Mouse (Mus musculus): ENCODE measurements around the gene Hist1h2bk.

The Hist1h2bk gene

DNA sequence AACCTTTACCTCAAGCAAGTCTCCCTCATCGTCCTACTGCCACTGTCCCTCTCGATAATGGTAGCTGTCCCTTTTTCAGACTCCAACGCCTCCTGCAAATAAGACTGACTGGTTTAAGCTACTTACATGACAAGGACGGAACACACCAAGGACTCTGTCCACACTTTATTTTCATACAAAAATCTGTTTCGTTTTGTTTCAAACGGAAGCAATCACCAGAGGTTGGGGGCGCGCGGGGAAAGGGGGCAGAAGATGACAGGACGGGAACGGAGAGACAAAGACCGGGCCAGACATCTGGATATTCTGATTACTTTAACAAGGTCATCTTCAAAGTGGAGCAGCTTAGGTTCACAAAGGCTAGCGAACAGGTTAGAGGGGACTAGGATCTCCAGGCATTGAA, 22.0 kb upstream of the Hist1h2bk start:
- DNase-seq (ENCODE audit: low spot score in 2 of 2) = no peak

DNA sequence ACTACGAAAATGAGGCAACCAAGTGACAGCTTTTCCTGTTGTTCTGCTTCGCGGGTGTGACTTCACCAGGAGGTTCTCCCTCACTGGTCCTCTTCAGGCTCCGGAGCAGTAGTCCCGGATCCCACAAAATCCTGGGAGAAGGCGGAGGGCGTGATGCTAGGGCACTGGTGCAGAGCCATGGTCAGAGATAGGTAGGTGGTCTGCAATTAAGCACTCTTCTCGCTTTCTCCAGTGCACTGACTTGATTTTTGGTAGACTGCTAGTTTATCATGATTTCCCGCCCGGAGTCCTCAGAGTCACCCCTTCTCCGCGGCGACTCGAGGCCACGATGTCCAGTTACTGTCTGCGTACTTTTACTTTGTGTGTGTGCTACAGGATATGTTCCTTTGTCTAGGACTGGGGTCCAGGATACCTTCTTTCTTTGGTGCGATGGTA, 21.2 kb upstream of the Hist1h2bk start:
- no peak for DNase-seq (ENCODE audit: low spot score in 2 of 2)

GRCm38 (mm10) chr13:22015479-22016450, 19.9 kb upstream of the Hist1h2bk start:
- DNase-seq (ENCODE audit: low spot score in 2 of 2) = peak; percentile 49 to 81

DNA sequence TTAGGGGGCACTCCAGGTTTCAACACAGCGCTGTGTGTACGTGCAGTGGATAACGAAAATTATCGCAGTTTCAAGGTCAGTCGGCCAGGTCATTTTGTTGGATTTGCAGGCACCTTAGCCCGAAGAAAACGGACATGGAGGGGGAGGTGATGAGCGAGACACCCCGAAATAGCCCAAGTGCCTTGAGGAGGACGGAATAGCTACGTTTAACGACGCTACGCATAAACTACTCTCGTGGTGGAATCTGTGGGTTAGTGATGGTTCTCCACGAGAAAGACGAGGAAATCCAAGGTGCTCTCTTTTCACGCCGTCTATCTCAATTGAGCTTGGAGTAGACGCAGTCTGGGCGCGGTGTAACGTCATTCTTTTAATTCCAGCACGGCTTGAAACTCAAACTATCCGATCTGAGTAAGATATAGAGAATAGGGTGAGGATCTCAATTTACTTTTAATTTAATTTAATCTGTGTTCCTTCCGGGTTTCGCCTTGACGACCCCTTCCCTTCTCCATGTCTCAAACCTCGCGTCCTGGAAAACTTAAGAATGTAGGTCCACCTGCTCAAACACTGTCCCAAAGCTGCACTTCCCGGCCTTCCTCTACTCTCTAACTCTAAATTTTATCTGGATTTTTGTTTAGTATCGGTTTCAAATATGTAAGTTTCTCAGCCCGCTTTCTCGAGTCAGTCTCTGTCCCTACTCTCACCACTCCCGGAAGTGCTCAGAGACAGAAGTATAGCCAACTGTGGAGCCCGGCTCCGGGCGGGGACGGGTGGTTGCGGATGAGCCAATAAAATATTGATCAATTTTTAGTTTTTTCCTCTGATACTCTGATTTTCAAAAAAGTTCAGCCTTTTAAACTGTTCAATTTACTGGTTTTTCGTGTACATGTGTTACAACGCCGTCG, 15.5 kb upstream of the Hist1h2bk start:
- peak in 1 of 2 experiments; percentile 42 for DNase-seq (ENCODE audit: low spot score in 2 of 2)

DNA sequence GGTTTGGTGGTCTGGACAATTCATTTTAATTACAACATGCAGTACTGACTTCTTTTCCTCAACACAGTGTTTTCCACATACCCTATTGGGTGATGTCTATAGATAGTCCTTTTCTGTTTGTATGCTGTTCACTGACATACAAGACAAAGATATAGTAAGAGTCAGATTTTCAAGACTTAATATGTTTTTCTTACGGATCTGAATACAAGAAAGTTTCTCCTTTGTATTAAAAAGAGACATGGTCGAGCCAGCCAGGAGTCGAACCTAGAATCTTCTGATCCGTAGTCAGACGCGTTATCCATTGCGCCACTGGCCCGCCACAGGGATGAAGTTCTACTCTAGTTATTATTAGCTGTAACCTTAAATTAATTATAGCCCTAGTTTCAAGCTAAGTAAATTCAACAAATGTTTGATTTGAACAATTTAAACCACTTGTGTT, 14.8 kb upstream of the Hist1h2bk start:
- DNase-seq (ENCODE audit: low spot score in 2 of 2) = peak; percentile 59 to 89

DNA sequence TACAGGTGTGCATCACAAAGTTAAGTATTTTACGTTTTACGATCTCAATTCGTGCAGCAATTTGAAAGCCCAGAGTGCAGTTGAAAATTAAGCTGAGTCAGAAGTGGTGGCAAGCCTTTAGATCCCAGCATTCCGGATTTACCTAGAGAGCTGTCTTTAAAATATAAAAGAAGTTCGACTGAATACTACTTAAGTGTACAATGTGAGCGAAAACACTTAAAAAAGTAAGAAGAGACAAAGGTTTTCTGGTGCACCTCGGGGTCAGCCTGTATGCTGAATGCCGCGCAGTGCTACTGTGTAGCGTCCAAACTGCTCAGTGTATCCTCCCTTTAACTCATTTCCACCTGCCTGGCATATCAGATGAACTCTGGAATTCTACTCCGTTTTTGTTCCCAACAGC, 14.1 kb upstream of the Hist1h2bk start:
- DNase-seq (ENCODE audit: low spot score in 2 of 2) = peak in 1 of 2 experiments; percentile 30

GRCm38 (mm10) chr13:22022241-22022640, 13.4 kb upstream of the Hist1h2bk start:
- peak; percentile 60 to 90 for DNase-seq (ENCODE audit: low spot score in 2 of 2)

GRCm38 (mm10) chr13:22026058-22027031, 9.3 kb upstream of the Hist1h2bk start:
- DNase-seq (ENCODE audit: low spot score in 2 of 2) = peak; percentile 57 to 86

GRCm38 (mm10) chr13:22028673-22029460, 6.8 kb upstream of the Hist1h2bk start:
- DNase-seq (ENCODE audit: low spot score in 2 of 2) = peak; percentile 86 to 96

- DNase-seq (ENCODE audit: low spot score in 2 of 2) = no peak
Observed at GRCm38 (mm10) chr13:22029928-22030327, 5.7 kb upstream of the Hist1h2bk start.

DNA sequence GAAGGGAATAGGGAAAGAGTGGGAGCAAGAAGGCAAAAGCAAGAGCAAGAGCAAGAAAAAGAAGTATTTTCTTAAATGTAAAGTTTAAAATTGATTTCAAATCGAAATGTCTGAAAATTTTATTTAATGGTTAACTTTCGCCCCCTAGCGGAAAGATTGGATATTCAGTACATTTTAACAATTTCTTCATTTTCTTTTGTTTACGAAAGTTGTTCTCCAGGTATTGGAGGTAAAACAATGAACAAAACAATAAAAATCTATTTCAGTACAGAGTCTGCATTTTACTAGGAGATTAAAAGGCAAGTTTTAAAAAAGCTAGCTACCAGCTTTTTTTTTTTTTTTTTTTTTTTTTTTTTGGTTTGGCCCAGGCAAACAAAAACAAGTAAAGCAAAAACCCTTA, 5.2 kb upstream of the Hist1h2bk start:
- DNase-seq (ENCODE audit: low spot score in 2 of 2) = no peak

- DNase-seq (ENCODE audit: low spot score in 2 of 2) = no peak
Observed at GRCm38 (mm10) chr13:22033741-22034442, 1.8 kb upstream of the Hist1h2bk start.

DNA sequence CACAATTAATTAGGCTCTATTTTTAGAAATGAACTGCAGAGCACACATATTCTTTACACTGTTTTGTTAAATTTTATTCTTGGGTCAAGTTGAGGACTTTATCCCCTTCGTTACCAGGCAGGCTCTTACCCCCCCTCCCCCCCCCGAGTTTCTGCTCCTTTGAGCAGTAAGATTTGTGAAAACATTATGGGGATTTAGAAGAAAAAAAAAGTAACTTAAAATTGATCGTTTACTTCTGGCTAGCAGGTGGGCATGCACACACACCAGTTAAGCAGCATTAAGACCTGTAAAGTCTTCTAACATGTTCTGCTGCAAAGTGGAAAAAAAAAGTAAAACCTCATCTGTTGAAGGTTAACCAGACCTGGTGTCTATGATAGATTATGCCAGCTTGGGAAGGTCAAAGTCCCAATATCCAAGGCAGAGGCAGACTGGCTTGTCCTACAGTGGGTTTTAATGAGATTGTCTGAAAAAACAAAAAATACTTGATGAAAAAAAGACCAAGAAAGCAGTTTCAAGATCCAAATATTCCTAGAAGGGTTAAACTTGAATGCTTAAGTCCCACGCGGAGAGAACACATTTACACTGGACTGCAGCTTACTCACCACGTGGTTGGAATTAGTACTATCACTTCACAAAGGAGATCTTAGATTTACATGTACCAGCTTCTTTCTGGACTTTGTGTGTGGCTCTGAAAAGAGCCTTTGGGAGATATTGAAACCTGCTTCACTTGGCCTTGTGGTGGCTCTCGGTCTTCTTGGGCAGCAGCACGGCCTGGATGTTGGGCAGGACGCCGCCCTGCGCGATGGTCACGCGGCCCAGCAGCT, 1.0 kb upstream of the Hist1h2bk start:
- DNase-seq (ENCODE audit: low spot score in 2 of 2) = no peak

DNA sequence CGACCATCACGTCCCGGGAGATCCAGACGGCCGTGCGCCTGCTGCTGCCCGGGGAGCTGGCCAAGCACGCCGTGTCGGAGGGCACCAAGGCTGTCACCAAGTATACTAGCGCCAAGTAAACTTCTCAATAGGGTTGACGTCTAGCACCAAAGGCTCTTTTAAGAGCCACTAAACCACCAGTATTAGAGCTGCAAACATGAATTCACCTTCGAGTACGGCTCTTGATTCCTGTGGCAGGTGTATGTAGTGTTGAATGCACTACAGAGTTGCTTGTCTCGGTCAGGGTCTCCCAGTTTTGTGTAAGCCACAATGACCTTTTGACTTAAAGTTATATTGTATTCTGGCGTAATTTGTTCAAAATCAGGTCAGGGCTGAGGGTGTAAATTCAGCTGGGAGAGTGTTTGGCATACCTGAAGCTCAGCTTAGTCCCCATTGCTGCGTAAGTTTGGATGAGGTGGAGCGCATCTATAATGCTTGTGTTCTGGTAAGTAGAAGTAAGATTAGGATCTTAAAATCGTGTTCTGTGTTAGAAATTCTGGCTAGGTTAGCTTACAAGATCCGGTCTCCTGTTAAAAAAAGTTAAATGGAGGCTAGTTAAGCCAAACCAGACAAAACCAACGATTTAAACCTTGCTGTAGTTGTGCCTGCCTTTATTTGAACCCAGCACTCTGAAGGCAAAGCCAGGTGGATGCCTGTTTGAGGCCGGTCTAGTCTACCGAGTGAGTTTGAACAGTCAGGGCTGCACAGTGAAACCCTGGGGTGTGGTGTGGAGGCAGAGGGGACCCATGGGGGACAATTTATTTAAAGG, 683 bp downstream of the Hist1h2bk start:
- no peak for DNase-seq (ENCODE audit: low spot score in 2 of 2)

- no peak for DNase-seq (ENCODE audit: low spot score in 2 of 2)
Observed at GRCm38 (mm10) chr13:22036986-22037385, 1.3 kb downstream of the Hist1h2bk start.

DNA sequence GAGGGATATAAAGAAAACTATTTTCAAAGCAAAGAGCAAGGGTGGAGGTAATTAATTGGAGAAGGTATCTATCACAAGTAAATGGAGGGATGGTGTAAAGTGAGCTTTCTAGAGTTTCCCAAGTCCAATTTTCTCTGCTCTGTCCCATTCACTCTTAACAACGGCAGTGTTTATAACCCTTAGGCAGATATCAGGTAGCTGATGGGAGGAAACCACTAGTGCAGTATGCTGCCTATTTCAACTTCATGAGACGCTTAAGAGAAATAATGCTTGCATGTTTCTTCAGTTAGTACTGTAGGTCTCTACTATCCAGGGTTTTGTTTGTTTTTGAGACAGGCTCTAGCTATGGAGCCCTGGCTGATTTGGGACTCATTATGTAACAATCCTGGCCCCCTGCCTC, 1.7 kb downstream of the Hist1h2bk start:
- DNase-seq (ENCODE audit: low spot score in 2 of 2) = no peak

DNA sequence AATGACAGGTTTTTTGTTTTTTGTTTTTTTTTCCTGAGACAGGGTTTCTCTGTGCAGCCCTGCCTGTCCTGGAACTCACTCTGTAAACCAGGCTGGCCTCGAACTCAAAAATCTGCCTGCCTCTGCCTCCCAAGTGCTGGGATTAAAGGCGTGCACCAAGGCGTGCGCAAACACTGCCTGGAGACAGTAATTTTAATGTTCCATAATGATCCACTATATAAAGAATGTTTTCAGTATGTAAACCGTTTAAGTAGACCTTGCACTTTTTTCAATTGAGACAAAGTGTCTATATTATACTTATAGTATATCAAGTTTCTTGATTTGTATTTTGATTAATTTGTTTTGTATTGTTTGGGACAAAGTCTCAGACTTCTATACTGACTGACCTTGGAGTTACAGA, 3.7 kb downstream of the Hist1h2bk start:
- no peak for DNase-seq (ENCODE audit: low spot score in 2 of 2)

- DNase-seq (ENCODE audit: low spot score in 2 of 2) = no peak
Observed at GRCm38 (mm10) chr13:22039951-22040463, 4.3 kb downstream of the Hist1h2bk start.
